Mouse (Mus musculus): ENCODE measurements around the gene Slc4a3. TPM values are rescaled to one million over a fixed set of nuclear protein-coding genes. Genes with fewer than 3 reads are reported as not detected.
A peak's percentile ranks its signal among the peaks of the same experiment; 100 is the strongest.

Gene Slc4a3
- polyA plus RNA-seq, 1 experiment from 2014 or later: 75.1 TPM

DNA sequence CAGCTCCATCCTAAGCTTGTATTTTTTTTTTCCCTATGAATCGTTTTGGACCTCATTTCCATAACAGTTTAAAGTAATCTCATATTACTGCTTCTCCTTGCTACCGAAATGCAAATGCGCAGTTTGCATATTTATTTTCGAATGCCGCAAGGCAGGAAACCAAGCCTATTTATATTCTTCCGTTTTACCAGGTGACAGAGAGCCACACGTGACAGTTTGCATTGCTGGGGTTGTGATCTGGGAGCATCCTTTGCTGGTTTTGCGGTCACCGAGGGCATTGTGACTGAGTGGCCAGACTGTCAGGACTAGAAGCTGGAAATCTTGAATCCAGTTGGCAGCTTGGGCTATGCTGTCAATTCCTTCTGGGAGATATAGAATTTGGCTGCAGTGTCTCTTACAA is 19.6 kb downstream of the Slc4a3 start:
- no peak for ATAC-seq (ENCODE audit: low FRiP score)
- H3K4me2 ChIP-seq: no peak overlapping the region
- 66% methylated on average over 9 of the region's 9 CpGs for WGBS
- H3K4me3 ChIP-seq (replicated peaks): no peak overlapping the region
- peaks cover 13% of the 10 kb centered on the region for H3K4me1 ChIP-seq
- H3K36me3 ChIP-seq: no peaks in the 10 kb centered on the region
- H3K27ac ChIP-seq (replicated peaks): no peak overlapping the region
- no peaks in the 10 kb centered on the region for H3K27me3 ChIP-seq (replicated peaks)
- H3K9ac ChIP-seq (replicated peaks): no peak overlapping the region
- H3K9me3 ChIP-seq (replicated peaks): no peaks in the 10 kb centered on the region

DNA sequence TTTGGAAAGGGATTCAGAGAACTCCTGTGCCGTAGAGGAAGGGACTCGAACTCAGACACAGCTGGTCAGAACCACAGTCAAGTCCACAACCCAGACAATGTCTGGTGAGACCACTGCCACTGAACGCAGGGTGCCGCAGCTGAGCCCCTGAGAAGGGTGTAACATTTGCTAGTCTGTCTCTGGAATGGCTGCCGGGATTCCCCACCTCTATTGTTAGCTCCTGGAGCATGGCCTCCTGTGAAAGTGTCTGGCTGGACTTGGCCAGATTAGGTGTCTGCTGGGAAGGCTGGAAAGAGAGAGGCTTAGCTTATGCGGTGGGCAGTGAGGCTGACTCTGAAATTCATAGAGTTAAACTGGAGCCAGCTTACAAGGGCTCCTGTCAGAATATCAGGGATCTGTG is 24.3 kb downstream of the Slc4a3 start:
- WGBS: 74% methylated on average over 6 of the region's 6 CpGs
- ATAC-seq (ENCODE audit: low FRiP score): no peak
- H3K4me3 ChIP-seq (replicated peaks): no peak overlapping the region

DNA sequence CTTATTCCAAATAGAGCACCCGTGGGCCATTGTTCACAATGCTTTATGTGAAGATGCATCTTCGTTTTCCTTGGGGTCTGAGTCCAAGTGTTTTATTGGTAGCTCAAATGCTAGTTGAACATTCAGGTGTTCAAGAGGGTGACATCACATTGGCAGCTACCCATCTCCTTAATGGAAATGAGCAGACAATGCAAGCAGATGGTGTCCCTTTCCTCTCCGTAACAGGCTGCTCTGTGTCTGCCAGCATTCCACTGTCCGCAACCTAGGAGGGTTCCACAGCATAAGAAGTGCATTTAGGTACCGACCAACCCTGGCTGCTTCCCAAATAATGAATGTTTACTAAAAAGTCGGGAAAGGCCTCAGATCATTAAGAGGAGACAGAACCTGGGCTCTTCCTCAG is 26.7 kb downstream of the Slc4a3 start:
- Histone ChIP-seq H3K4me3 (replicated peaks) (no peak overlapping the region), H3K27ac (replicated peaks) (no peak overlapping the region), H3K4me1 (no peaks in the 10 kb centered on the region), H3K4me2 (no peak overlapping the region), H3K27me3 (replicated peaks) (no peaks in the 10 kb centered on the region), H3K9ac (replicated peaks) (no peak overlapping the region), H3K9me3 (replicated peaks) (no peaks in the 10 kb centered on the region), H3K36me3 (no peaks in the 10 kb centered on the region)
- ATAC-seq (ENCODE audit: low FRiP score): no peak
- 58% methylated on average over 6 of the region's 6 CpGs for WGBS

More for the DNA sequence above, 24.3 kb downstream of the Slc4a3 start:
- no peaks in the 10 kb centered on the region for H3K4me1 ChIP-seq
- no peak overlapping the region for H3K9ac ChIP-seq (replicated peaks)
- no peaks in the 10 kb centered on the region for H3K36me3 ChIP-seq
- no peak overlapping the region for H3K4me2 ChIP-seq
- H3K9me3 ChIP-seq (replicated peaks): no peaks in the 10 kb centered on the region
- H3K27ac ChIP-seq (replicated peaks): no peak overlapping the region
- H3K27me3 ChIP-seq (replicated peaks): no peaks in the 10 kb centered on the region

DNA sequence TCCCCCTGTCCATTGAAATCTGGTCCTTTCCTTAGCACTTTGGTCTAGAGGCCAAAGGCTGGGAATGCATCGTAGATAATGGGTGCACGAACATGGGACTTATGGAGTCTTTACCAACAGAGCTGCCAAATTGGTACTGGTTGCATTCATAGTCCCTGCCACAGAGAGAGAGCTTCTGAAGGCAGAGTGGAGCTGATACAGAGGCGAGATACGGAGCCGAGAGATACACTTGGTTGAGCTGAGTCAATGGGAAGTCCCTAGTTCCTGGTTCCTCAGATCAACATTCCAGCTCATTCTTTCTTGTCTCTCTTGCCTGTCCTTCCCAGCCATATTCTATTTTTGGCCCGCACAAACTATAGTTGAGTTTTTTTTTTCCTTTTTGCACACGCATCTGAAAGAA is 27.6 kb downstream of the Slc4a3 start:
- H3K27me3 ChIP-seq (replicated peaks): no peaks in the 10 kb centered on the region
- WGBS: 89% methylated on average over 7 of the region's 7 CpGs

DNA sequence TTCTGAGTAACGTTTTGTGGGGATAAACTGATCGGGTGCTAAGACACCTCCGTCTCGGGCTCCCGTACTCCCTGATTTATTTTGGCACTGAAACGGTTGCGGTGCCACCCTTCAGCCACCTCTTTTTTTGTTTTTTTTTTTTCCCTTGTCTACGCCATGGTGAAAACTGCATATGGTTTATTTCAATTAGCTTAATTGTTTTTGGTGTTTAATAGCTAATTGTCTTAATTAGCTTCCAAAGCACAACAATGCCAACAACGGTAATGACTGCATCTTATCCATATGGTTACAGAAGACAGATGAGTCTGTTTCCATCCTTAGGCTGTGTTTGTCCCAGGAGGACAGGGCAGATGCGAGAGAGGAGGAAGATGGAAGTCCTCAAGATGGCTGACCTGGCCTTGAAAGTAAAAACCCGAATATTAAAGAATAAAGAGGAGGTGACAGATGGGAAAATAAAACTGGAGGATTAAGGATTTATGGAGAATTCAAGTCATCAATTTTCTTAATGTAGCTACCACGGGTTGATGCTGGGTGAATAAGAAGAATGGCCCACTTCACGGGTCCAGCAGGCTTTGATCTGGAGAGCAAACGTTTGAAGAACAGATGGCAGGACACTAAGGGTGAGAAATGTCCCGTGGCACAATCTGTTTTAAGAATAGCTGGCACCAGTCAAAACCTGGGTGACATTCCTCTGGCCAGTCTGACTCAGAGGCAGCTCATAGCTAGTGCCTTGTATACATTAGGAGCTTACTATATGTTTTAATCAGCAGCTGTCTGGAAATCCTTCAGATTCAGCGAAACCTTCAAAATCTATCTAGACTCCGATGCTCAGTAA is 28.6 kb downstream of the Slc4a3 start:
- Histone ChIP-seq H3K27me3 (replicated peaks) (no peaks in the 10 kb centered on the region), H3K36me3 (no peaks in the 10 kb centered on the region), H3K4me2 (no peak overlapping the region), H3K4me3 (replicated peaks) (no peak overlapping the region), H3K9me3 (replicated peaks) (no peaks in the 10 kb centered on the region), H3K9ac (replicated peaks) (no peak overlapping the region), H3K27ac (replicated peaks) (no peak overlapping the region), H3K4me1 (no peaks in the 10 kb centered on the region)
- WGBS: 42% methylated on average over 17 of the region's 17 CpGs
- ATAC-seq (ENCODE audit: low FRiP score): no peak

More for the DNA sequence above, 27.6 kb downstream of the Slc4a3 start:
- H3K4me3 ChIP-seq (replicated peaks): no peak overlapping the region
- H3K4me1 ChIP-seq: no peaks in the 10 kb centered on the region
- no peak overlapping the region for H3K4me2 ChIP-seq
- no peak overlapping the region for H3K9ac ChIP-seq (replicated peaks)
- no peaks in the 10 kb centered on the region for H3K9me3 ChIP-seq (replicated peaks)
- ATAC-seq (ENCODE audit: low FRiP score): no peak
- H3K27ac ChIP-seq (replicated peaks): no peak overlapping the region
- no peaks in the 10 kb centered on the region for H3K36me3 ChIP-seq

DNA sequence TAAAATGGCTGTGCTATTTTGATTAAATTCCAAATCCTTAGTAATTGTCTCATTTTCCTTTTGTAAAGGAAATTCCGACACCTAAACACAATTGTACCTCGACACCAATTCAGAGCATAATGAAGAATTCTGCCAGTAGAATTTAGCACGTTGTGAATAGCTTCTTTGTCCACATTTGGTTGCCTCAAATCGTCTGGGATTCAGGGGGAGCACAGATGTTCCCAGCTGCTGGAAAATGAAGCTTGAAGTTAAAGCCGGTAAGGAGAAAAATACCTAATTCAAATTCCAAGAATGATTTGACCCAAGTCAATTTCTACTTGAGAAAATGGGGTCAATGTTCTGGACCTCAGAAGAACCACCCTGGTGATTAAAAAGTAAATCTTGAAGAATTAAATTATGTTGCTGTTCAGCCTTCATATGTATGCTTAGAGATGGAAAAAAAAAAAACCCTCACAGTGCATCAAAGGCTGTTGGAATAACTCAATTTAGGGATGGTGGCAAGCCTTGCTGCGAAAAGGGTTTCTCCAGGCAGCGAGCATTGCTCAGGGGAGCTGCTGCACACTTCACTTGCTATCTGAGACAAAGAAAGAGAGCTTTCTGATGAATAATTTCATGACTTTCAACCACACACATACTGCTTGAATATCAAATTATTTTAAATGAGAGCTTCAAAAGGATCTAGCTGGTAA is 36.0 kb downstream of the Slc4a3 start:
- 23% methylated on average over 7 of the region's 7 CpGs for WGBS
- no peaks in the 10 kb centered on the region for H3K36me3 ChIP-seq
- no peaks in the 10 kb centered on the region for H3K9me3 ChIP-seq (replicated peaks)
- no peak overlapping the region for H3K9ac ChIP-seq (replicated peaks)
- H3K4me3 ChIP-seq (replicated peaks): no peak overlapping the region
- peak overlapping the region; percentile 60 for H3K27ac ChIP-seq (replicated peaks)
- no peak for ATAC-seq (ENCODE audit: low FRiP score)
- H3K4me2 ChIP-seq: no peak overlapping the region
- H3K4me1 ChIP-seq: no peaks in the 10 kb centered on the region
- no peaks in the 10 kb centered on the region for H3K27me3 ChIP-seq (replicated peaks)

DNA sequence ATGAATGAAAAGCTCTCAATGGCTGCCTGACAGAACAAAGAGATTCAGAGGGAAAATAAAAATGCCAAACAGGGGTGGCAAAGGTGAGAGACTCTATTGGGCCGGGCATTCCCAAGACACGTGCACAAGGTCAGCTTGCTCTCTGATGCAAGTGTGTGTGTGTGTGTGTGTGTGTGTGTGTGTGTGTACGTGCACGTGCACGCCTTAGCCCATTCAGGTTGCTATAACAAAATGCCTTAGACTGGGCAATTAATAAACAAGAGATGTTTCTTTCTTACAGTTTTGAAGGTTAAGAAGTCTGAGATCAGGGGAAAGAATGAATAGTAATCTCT is 36.5 kb downstream of the Slc4a3 start:
- no peaks in the 10 kb centered on the region for H3K36me3 ChIP-seq
- no peaks in the 10 kb centered on the region for H3K4me1 ChIP-seq
- no peak overlapping the region for H3K4me2 ChIP-seq
- 77% methylated on average over 5 of the region's 5 CpGs for WGBS
- H3K27ac ChIP-seq (replicated peaks): peak overlapping the region; percentile 60
- no peak overlapping the region for H3K4me3 ChIP-seq (replicated peaks)
- no peak for ATAC-seq (ENCODE audit: low FRiP score)
- no peaks in the 10 kb centered on the region for H3K9me3 ChIP-seq (replicated peaks)
- H3K27me3 ChIP-seq (replicated peaks): no peaks in the 10 kb centered on the region
- no peak overlapping the region for H3K9ac ChIP-seq (replicated peaks)

DNA sequence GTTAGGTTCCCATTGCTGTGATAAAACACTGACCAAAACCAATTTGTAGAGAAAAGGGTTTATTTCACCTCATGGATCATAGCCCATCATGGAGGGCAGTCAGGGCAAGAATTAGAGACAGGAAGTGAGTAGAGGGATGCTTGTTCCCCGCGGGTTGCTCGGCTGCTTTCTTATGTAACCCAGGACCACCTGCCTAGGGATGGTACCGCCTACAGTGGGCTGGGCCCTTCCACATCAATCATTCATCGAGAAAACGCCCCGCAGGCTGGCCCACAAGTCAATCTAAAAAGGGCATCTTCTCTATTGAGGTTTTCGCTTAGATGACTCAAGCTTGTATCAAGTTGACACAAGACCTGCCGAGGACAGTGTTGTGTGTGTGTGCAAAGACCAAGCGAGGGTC is 37.0 kb downstream of the Slc4a3 start:
- ATAC-seq (ENCODE audit: low FRiP score): no peak
- Histone ChIP-seq H3K36me3 (no peaks in the 10 kb centered on the region), H3K9ac (replicated peaks) (no peak overlapping the region), H3K4me2 (no peak overlapping the region), H3K27ac (replicated peaks) (peak overlapping the region; percentile 60; the same call in 1 of the 2 replicates), H3K4me3 (replicated peaks) (no peak overlapping the region), H3K27me3 (replicated peaks) (no peaks in the 10 kb centered on the region), H3K4me1 (no peaks in the 10 kb centered on the region), H3K9me3 (replicated peaks) (no peaks in the 10 kb centered on the region)
- WGBS: 79% methylated on average over 10 of the region's 10 CpGs

DNA sequence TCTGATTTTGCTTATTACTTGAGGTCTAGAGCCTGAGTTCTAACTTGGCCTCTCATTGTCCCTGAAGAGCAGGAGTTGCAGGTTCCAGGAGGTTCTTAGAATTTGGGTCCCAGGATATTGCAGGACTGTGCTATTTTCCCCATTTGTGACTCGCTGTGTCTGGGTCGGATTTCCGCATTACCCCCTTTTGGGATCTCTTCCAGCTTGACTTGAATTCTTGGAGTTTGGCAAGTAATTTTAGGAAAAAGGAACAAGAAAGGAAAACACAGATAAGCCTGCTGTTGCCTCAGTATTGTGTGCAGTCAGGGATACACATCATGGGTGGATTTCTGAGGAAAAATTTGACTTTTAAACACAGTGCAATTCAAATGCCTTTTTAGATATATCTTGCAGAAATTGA is 40.7 kb downstream of the Slc4a3 start:
- no peak for ATAC-seq (ENCODE audit: low FRiP score)
- Histone ChIP-seq H3K4me1 (peaks cover 4% of the 10 kb centered on the region; the same call in 1 of the 2 replicates), H3K4me2 (no peak overlapping the region), H3K36me3 (no peaks in the 10 kb centered on the region), H3K9me3 (replicated peaks) (no peaks in the 10 kb centered on the region), H3K9ac (replicated peaks) (no peak overlapping the region), H3K4me3 (replicated peaks) (no peak overlapping the region), H3K27me3 (replicated peaks) (no peaks in the 10 kb centered on the region), H3K27ac (replicated peaks) (no peak overlapping the region)
- WGBS: 93% methylated on average over 3 of the region's 3 CpGs

DNA sequence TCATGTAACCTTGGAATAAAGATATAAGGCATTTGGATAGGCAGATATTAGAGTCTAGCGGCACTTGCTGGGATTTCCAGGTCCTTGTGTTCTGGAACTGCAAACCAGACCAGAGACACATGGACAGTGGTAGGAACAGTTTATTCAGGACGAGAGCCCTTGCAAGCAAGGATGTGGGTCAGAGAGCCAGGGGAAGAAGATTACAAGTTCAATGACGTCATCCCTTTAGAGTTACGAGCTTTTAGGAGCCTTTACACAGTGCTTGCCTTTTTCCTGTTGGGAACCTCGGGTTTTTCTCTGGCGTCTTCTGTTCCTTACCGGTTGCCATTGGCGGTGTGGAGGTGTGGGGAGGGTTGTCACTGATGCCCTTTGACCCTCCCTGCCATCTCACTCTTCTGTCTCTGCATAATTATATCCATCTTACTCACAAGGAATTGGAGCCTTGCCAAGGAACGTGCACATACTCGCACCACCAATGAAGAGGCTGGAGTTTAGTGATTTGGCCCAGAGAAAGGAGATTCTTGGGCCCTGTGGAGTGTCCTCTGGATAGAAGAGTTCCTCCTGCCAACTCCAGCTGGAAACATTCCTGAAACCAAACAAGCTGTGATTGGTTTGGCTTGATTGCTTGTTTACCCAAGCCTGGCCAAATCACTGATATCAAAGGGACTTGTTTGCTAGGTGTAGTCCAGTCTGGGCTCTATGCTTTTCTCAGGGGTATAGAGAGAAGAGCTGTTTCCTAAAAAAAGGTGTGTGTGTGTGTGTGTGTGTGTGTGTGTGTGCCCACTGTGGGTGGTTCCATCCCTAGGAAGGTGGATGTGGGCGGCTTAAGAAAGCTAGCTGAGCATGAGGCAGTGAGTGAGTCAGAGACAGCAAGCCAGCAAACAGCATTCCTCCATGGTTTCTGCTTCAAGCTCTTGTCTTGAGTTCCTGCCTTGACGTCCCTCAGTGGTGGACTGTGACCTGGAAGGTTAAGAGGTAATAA is 42.0 kb downstream of the Slc4a3 start:
- Histone ChIP-seq H3K4me1 (peaks cover 4% of the 10 kb centered on the region; the same call in 1 of the 2 replicates), H3K27me3 (replicated peaks) (no peaks in the 10 kb centered on the region), H3K4me2 (no peak overlapping the region), H3K9ac (replicated peaks) (no peak overlapping the region), H3K9me3 (replicated peaks) (no peaks in the 10 kb centered on the region), H3K27ac (replicated peaks) (no peak overlapping the region), H3K36me3 (no peaks in the 10 kb centered on the region), H3K4me3 (replicated peaks) (no peak overlapping the region)
- no peak for ATAC-seq (ENCODE audit: low FRiP score)
- WGBS: 63% methylated on average over 12 of the region's 12 CpGs

DNA sequence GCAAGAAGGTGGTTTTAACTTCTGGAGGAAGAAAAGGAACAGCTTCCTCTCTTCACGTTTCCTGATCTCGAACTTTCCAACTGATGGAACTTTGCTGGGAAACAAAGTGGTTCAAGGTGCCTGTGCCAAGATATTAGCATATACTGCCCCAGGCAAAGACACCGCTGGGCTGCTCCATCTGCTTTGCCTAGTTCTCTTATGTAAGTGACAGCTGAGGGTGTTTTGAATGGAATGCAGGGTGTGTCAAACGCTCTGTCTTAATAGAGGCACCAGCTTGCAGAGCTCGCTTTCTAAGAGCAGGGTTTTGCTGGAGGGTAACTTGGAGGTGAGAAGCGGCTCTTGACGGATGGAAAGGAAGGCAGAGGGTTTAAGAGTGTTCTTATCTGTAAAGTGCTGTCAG is 42.8 kb downstream of the Slc4a3 start:
- H3K4me3 ChIP-seq (replicated peaks): no peak overlapping the region
- 23% methylated on average over 7 of the region's 7 CpGs for WGBS
- no peak for ATAC-seq (ENCODE audit: low FRiP score)
- H3K36me3 ChIP-seq: no peaks in the 10 kb centered on the region
- H3K4me2 ChIP-seq: no peak overlapping the region
- no peak overlapping the region for H3K27ac ChIP-seq (replicated peaks)
- peaks cover 4% of the 10 kb centered on the region; the same call in 1 of the 2 replicates for H3K4me1 ChIP-seq
- H3K9ac ChIP-seq (replicated peaks): no peak overlapping the region
- H3K9me3 ChIP-seq (replicated peaks): no peaks in the 10 kb centered on the region
- H3K27me3 ChIP-seq (replicated peaks): no peaks in the 10 kb centered on the region
